Mouse (Mus musculus) thymus, adult 2 months (tissue): ENCODE results near the gene Grb14. TPM values are rescaled to one million over a fixed set of nuclear protein-coding genes. Genes with fewer than 3 reads are reported as not detected.

Source experiments
- DNase-seq: peaks from one replicate; pipeline ENCODE4 v3.0.0; 2021
- H3K27ac ChIP-seq: fragments of 200-500 bp; 2 replicates; pipeline ENCODE4 v1.5.1; 2012; ENCODE audit warnings: low read length, control low read depth; ENCODE audit not compliant: control insufficient read depth, insufficient read depth
- H3K27me3 ChIP-seq: fragments of 200-500 bp; 2 replicates; pipeline ENCODE4 v1.6.1; 2012; ENCODE audit warnings: mild to moderate bottlenecking, low read length, moderate library complexity, mixed read lengths; ENCODE audit not compliant: control insufficient read depth, insufficient read depth
- H3K36me3 ChIP-seq: fragments of 200-500 bp; 2 replicates; pipeline ENCODE4 v1.6.1; 2012; ENCODE audit warnings: mild to moderate bottlenecking, low read length, moderate library complexity; ENCODE audit not compliant: control insufficient read depth, insufficient read depth
- H3K4me1 ChIP-seq: fragments of 200-500 bp; replicated peaks from 2 replicates; pipeline ENCODE4 v1.6.1; 2012; ENCODE audit warnings: low read length; ENCODE audit not compliant: control insufficient read depth, insufficient read depth
- H3K4me3 ChIP-seq: fragments of 200-500 bp; 2 replicates; pipeline ENCODE4 v1.5.1; 2012; ENCODE audit warnings: mild to moderate bottlenecking, low read length, control low read depth, moderate library complexity; ENCODE audit not compliant: control insufficient read depth, insufficient read depth
- CTCF ChIP-seq: fragments of 200-500 bp; IDR thresholded peaks from 2 replicates; pipeline ENCODE4 v1.5.1; 2012; ENCODE audit warnings: mild to moderate bottlenecking, control low read depth, low read length, moderate library complexity, borderline replicate concordance; ENCODE audit not compliant: control insufficient read depth, poor library complexity, insufficient read depth; ENCODE audit errors: extremely low read depth
- POLR2A ChIP-seq: fragments of 200-500 bp; IDR thresholded peaks from 2 replicates; pipeline ENCODE4 v1.6.1; 2012; ENCODE audit warnings: mild to moderate bottlenecking, low read length, control low read depth, moderate library complexity; ENCODE audit not compliant: control insufficient read depth, poor library complexity, insufficient read depth; ENCODE audit errors: extremely low read depth
- WGBS: fragments of 180-500 bp; shearing (Covaris S2); methylation state at CpG from one replicate; pipeline ENCODE4 v1.1.7; 2018; 5-methylcytosine and 5-hydroxymethylcytosine counted together
- polyA plus RNA-seq: library from polyadenylated mRNA; depleted of rRNA; stranded (reverse); fragments of >200 nt; gene quantifications from 2 replicates; pipeline ENCODE4 v1.2.3, GENCODE M21; 2012

Gene Grb14
- polyA plus RNA-seq, 1 experiment = 3.5 TPM

DNA sequence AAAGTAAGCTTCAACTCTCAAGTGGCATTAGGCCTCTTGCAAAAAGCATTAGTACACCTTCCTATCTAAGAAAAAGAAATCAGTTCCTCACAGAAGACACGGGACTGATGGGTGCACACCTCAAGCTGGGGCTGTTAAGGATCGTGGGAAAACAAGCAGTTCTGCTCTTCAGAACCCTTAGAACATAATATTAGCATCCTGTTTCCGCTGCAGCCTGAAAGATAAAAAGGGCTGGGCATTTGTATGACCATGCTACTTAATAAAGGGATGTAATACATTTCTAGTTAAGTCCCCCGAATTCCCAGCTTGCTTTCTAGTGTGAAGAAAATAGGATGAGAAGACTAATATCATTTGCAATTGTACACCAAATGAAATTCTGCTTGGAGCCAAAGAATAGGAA is 65.1 kb downstream of the Grb14 start:
- no peak for DNase-seq
- H3K27ac ChIP-seq = no peak overlapping the region
- no peaks in the 10 kb centered on the region for H3K27me3 ChIP-seq
- H3K36me3 ChIP-seq = no peaks in the 10 kb centered on the region
- no peaks in the 10 kb centered on the region for H3K4me1 ChIP-seq
- no peak for TF ChIP-seq POLR2A
- no peak for TF ChIP-seq CTCF
- 71% methylated on average over 4 of the region's 4 CpGs for WGBS
- H3K4me3 ChIP-seq = no peak overlapping the region

DNA sequence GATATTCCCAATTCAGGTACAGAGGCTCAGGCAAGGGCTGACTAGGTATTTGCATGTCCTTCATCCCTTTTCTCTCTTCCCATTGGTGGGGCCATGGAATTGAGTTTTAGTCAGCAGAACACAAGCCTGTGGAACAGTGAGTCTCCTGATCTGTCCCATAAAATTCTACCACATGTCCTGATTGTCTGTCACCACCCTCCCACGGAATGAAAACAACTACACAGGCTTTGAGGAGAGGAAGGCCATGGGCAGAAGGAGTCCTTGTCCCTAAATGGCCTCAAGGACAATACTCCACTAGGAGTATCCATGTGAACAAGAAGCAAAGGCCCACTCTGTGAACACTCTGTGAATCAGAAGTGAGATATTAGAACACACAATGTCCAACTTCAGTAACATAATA is 69.3 kb downstream of the Grb14 start:
- 73% methylated on average over 1 of the region's 1 CpGs for WGBS
- no peak for DNase-seq
- Histone ChIP-seq H3K36me3 (no peaks in the 10 kb centered on the region), H3K4me3 (no peak overlapping the region), H3K4me1 (no peaks in the 10 kb centered on the region), H3K27me3 (no peaks in the 10 kb centered on the region), H3K27ac (no peak overlapping the region)
- TF ChIP-seq POLR2A (no peak), CTCF (no peak)

DNA sequence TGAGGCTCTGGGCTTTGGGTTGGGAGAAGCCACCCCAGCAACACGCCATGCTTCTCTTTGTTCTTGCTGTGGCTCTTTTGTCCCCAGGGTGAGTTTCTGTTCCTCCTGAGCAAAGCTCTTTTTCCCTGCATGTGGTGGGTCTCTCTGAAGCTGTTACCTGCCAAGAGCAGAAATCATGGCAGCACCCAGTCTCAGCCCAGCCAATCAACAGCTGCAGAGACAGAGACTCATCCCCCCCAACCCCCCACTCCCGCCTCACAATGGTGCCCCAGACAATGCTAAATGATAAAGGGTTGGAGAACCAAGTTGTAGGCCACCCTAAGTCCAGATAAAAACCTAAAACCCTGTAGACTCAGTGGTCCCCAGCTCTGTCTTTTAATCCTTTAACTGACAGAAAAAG is 75.6 kb downstream of the Grb14 start:
- Histone ChIP-seq H3K36me3 (no peaks in the 10 kb centered on the region), H3K27me3 (no peaks in the 10 kb centered on the region), H3K27ac (no peak overlapping the region), H3K4me1 (no peaks in the 10 kb centered on the region), H3K4me3 (no peak overlapping the region)
- no peak for TF ChIP-seq CTCF
- no peak for TF ChIP-seq POLR2A
- DNase-seq = no peak
- WGBS = 89% methylated on average over 2 of the region's 2 CpGs

DNA sequence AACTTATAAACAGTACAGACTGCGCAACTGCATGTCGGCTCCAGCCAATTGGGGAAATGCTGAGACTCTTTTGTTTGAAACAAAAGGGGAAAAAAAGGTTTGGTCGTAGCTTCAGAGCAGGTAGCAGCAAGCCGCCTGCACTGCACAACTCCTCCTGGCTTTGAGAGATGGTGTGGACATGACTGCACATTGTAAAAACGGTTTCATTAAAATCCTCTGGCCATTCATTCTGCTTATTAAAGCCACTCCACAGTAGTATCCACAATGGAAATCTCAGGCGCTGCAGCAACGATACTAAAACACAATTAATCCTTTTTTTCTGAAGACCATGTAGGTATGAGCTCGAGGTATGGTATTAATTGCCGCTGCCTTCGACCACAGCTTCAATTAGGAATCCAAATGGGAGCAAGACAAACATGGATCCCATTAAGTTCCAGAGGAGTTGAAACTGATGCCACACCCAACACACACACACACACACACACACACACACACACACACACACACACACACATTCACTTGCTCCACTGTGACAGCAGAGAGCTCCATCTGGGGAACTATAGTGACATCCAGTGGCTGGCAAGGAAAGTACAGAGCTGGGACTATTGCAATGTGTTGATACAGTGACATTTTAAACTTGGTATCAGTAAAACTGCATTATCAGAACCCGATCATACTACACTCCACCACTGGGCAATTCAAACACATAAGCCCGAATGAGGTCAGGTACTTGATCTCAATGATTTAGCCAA is 76.2 kb downstream of the Grb14 start:
- WGBS = 87% methylated on average over 12 of the region's 12 CpGs
- no peak for TF ChIP-seq CTCF
- H3K4me3 ChIP-seq = no peak overlapping the region
- no peak overlapping the region for H3K27ac ChIP-seq
- no peaks in the 10 kb centered on the region for H3K4me1 ChIP-seq
- no peak for DNase-seq
- no peaks in the 10 kb centered on the region for H3K36me3 ChIP-seq
- H3K27me3 ChIP-seq = no peaks in the 10 kb centered on the region

DNA sequence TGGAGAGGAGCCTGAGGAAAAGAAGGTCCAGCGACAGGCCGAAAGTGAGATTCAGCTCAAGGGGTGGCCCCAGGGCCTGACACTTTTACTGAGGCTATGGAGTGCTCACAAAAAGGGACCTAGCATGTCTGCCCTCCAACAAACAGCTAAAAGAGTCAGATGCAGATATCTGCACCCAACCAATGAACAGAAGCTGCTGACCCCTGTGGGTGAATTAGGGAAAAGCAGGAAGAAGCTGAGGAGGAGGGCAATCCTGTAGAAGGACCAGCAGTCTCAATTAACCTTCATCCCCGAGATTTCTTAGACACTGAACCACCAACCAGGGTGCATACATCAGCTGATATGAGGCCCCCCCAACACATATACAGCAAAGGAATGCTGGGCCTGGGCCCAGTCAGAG is 77.3 kb downstream of the Grb14 start:
- no peaks in the 10 kb centered on the region for H3K4me1 ChIP-seq
- WGBS = 82% methylated on average over 3 of the region's 3 CpGs
- DNase-seq = no peak
- H3K27me3 ChIP-seq = no peaks in the 10 kb centered on the region
- no peak for TF ChIP-seq POLR2A
- no peak overlapping the region for H3K4me3 ChIP-seq
- H3K36me3 ChIP-seq = no peaks in the 10 kb centered on the region
- H3K27ac ChIP-seq = no peak overlapping the region

DNA sequence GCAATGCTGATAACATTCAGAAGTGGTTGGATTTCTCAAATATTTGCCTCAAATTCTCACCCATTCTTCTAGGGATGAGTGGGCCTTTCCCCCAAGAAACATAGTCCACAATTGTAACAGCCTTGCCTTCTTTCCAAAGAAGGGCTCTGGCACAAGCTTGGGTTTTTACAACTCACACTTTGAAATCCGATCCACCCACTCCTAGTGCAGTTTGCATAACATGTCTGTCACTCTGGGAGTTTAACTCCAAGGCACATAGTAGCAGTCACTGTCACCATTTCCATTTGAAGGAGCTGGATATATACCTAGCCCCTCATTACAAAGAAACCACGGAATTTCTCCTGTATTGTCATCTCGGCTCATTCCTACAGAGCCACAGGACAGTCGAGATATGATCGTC is 103.9 kb downstream of the Grb14 start:
- TF ChIP-seq POLR2A = no peak
- TF ChIP-seq CTCF = no peak
- H3K27me3 ChIP-seq = no peaks in the 10 kb centered on the region
- H3K36me3 ChIP-seq = no peaks in the 10 kb centered on the region
- H3K4me1 ChIP-seq = no peaks in the 10 kb centered on the region
- no peak overlapping the region for H3K27ac ChIP-seq
- no peak overlapping the region for H3K4me3 ChIP-seq
- 85% methylated on average over 5 of the region's 5 CpGs for WGBS
- DNase-seq = no peak

DNA sequence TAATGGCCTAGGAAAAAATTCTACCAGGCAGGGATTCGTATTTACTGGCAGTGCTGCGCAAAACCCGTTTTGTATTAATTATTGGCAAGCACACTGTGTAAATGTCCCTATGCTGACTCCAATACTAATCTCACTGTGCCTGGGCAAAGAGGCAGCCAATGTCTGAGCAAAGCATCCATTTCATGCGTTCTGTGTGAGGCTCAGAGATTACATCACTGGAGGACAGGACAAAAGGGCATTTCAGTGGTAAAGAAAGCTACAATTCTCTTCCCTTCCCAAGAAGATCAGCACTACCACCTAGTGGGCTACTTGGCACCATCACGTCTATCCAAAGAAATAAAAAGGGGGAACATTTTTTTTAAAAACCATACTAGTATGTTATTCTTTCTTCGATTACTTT is 109.3 kb downstream of the Grb14 start:
- H3K27ac ChIP-seq = no peak overlapping the region
- no peaks in the 10 kb centered on the region for H3K36me3 ChIP-seq
- no peaks in the 10 kb centered on the region for H3K27me3 ChIP-seq
- TF ChIP-seq POLR2A = no peak
- no peak for TF ChIP-seq CTCF
- no peak overlapping the region for H3K4me3 ChIP-seq
- H3K4me1 ChIP-seq = no peaks in the 10 kb centered on the region
- DNase-seq = no peak
- 69% methylated on average over 6 of the region's 6 CpGs for WGBS
